Mouse (Mus musculus): ENCODE measurements around the gene Cisd2.

Gene Cisd2

DNA sequence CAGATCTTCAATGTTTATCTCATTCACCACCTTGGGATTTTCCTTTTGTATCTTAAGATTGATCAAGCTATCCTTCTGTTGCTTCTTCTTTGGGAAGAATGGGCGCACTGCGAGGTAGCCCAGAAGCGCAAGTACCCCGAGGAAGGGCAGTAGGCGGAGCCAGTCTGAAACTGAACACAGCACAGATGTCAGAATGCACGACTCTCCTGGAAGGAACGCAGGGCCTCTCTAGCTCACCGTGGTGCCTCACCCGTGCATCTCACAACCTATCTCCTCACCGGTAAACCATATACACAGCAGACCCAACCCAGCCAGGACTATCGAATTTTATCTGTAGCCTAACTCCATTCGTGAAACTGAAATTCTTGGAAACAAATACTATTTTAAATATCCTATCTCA is 12.7 kb downstream of the Cisd2 start:
- no peak for DNase-seq (ENCODE audit: low spot score)

DNA sequence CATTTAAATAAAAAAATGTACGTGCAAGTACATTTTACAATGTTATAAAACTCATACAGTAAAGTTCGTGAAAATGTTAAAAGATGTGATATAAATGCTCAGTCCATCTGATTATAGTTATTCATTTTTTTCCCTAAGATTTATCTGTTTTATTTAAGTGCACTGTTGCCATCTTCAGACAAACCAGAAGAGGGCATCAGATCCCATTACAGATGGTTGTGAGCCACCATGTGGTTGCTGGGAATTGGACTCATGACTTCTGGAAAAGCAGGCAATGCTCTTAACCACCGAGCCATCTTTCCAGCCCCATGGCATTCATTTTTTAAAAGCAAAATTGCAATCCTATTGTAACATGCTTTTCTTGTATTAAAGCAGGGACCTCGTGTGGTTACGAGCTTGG is 14.5 kb downstream of the Cisd2 start:
- DNase-seq (ENCODE audit: low spot score) = no peak

DNA sequence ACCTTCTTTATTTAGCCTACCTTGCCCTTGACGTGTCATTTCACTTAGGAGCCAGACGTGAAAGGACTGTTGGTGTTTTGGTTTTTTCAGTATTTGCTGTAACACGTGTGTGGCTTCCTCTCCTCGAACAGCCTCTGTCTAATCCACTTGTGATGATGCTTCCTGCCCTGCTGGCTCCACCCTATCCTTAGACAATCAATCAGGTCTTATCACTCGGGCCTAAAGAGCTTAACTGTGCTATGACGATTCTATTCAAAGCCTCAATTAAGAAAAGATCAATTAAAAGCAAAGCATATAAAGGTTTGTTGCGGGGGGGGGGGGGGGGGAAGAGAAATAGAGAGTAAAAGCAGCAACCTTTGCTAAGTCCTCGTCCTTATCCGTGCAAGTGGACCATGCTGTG is 16.4 kb downstream of the Cisd2 start:
- no peak for DNase-seq (ENCODE audit: low spot score)

DNA sequence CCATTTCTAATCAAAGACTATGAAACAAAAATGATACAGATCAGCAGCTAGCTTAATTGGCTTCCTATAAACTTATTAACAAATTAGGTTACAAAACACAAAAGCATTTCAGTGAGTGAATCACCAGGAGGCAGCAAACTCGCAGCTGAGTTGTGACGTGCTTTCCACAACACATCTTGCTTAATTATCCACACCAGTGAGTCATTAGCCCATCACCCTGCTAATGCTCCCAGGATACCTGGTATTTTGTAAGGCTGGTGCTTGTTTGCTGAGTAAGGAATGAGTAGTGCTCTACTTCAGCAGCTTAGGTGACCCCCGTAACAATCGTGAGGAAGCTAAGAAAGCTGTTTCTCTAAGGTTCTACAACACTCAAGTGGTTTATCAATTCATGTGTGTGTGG is 19.1 kb downstream of the Cisd2 start:
- no peak for DNase-seq (ENCODE audit: low spot score)

DNA sequence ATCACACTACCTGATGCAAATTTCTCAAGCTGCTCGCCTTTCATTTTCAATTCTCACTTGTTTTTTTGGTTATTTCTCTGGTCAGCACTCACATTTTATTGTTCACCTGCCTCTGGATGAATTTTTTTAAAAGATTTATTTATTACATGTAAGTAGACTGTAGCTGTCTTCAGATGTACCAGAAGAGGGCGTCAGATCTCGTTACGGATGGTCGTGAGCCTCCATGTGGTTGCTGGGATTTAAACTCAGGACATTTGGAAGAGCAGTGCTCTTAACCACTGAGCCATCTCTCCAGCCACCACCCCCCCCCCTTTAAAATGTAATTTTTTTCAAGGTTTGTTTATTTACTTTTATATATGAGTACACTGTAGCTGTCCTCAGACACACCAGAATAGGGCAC is 19.9 kb downstream of the Cisd2 start:
- no peak for DNase-seq (ENCODE audit: low spot score)

DNA sequence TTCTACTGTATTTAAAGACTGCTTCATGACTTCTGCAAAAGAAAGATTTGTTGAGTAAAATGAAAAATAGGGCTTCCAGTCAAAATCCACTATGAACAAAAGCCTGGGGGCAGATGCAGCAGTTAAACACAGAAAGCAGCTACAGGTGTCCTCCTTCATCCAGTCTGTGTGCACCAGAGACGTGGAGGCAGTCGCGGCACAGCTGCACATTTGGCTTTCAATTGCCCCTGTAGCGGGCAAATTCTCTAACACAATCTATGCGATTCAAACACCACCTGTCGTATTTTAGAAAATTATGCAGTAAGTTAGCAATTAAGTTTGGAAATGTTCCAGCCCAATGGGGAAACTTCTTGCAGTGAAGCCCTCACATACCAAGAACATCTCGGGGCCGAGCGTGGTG is 20.5 kb downstream of the Cisd2 start:
- DNase-seq (ENCODE audit: low spot score) = no peak

DNA sequence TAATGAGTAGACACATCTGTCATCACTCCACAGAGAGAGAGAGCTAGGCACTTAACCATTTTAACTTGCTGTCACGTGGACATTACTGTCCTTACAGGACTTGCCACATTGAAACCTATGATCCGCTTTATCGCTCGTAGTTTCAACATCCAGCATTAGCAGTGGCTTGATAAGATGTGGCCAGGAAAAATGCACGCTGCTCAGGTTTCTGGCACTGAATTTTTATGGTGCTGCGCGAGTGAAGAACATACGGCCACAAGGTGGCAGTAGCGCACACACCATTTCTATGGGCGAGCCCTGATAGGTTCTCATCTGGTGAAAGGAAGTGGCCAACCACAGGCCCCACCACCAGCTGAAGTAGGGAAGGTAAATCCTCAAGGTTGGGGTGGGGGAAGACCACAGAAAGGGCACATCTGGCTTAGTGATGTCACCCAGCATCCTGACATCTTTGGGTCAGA is 21.5 kb downstream of the Cisd2 start:
- peak; percentile 86 for DNase-seq (ENCODE audit: low spot score)

DNA sequence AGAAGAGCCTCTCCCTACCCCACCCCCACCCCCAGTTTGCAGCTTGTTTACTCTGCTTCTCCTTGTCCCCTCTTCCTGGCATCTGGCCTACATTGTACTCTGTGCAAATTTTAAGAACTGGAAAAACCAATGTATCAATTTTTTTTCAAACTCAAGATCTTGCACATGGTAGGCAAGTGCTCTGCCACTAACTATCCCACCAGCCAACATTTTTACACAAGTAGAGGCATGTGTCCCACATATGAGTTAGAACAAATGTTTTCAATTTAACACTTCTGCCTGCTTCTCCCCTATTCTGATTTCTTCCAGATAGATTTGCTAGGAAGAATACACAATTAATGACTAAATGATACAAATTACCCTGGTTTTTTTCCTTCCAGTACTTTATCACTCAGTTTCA is 26.6 kb downstream of the Cisd2 start:
- no peak for DNase-seq (ENCODE audit: low spot score)

DNA sequence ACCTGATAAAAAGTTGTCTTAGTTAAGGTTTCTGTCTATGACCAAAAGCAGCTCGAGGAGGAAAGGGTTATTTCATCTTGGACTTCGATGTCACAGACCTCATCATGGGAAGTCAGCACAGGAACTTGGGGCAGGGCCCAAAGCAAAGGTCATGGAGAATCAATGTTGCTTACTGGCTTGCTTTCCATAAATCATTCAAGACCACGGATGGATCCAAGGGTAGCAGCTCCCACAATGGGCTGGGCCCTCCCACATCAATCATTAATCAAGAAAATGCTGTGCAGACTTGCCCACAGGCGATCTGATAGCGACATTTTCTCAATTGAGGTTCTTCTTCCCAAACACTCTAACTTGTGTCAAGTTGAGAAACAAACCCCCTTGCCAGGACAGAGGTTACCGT is 27.6 kb downstream of the Cisd2 start:
- DNase-seq (ENCODE audit: low spot score) = no peak

DNA sequence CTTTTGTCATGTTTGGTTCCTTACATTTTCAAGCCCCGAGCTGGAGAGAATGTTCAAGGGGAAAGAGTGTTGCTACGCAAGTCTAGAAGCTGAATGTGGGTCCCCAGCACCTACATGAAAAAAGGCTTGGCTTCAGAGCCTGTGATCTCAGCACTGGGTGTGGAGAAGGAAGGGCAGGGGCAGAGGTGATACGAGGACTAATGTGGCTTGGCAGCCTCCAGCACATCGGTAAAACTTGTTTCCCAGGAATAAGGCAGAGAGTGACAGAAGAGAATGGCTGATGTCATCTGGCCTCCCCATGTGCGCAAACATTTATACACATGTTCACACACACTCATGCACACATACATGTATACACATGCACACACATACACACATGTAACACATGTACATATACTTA is 28.6 kb downstream of the Cisd2 start:
- no peak for DNase-seq (ENCODE audit: low spot score)

DNA sequence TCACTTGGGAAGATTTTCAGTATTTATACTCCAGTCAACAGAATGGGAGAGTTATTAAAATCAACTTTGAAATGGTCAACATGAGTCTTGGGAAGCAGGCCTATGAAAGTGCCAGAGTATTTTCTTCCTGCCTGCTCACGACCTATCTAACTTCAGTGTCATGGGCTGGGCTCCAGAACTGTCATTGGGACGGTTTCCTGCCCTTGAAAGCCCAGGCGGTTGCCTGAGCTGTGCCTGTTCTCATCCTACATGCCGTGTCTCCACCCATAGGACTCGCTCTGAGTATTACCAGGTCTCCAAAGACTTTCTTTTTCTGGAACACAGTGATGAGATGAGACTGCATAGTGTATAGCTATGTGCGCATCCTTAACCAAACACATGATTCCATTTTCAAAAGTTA is 30.5 kb downstream of the Cisd2 start:
- no peak for DNase-seq (ENCODE audit: low spot score)

DNA sequence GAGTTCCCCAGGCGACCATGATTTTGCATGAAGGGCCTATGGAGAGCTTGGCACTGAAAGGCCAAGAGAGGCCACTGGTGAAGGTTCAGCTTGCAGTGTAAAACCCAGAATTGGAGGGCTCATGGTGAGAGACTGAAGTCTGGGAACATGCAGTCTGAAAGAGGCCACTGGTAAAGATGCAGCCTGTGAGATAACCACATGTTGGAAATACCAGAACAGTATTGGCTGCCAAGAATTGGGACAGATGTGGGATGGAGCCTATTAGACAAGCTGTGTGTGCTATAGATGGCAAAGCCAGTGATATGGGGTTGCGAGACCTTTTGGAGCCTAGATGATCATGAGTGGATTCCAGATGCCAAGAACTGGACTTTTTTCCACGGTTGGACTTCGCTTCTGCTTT is 43.9 kb downstream of the Cisd2 start:
- no peak for DNase-seq (ENCODE audit: low spot score)

DNA sequence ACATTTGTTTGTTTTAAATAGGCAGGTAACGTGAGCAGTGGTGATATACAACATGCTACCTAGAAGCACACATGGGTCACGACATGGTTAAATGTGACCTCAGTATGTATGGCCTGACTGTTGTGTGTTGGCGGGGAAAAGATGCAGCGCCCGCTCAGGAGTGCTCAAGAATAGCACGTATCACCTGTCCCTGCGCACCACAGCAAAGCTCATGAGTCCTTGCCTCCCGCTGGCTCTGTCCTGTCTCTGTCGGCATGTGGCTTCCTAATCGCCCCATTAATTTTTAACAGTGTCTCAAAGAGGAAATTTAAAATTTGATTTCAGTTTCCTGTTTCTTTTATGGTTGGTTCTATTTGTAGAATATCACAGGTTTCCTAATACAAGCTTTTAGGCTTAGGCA is 46.3 kb downstream of the Cisd2 start:
- DNase-seq (ENCODE audit: low spot score) = no peak

DNA sequence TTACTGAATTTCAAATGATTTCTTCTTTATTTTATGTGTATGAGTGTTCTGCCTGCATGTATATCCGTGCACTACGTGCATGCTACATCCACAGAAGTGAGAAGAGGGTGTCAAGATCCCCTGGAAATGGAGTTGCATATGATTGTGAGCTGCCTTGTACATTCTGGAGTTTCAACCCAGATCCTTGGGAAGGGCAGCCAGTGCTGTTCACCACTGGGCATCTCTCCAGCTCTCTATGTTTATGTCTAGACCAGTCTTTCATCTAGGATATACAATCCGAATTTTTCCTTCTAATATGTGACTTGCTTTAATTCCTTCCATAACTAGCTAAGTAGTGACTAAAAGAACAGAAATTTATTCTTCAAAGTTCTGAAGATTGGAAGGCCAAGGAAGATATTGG is 47.9 kb downstream of the Cisd2 start:
- no peak for DNase-seq (ENCODE audit: low spot score)

DNA sequence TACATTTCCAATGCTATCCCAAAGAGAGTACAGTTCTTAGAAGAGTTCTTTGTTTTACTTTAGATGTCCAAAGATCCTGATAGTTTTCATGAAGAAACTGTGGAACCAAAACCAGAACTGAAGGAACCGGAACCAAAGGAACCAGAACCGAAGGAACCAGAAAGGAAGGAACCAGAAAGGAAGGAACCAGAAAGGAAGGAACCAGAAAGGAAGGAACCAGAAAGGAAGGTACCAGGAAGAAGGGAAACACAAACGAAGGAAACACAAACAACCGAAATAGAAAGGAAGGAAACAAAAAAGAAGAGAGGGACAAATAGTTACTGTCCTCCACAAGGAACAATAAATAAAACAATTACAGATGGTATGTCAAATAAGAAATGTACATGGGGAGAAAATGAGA is 66.3 kb downstream of the Cisd2 start:
- DNase-seq (ENCODE audit: low spot score) = no peak

Measured in layer of hippocampus, adult 11-12 months (tissue).